Mouse (Mus musculus): ENCODE results near the gene Git1.

Git1 gene

GRCm38 (mm10) chr11:77493512-77494343 lies at the start of gene Git1:
TSS of gene Git1 (plus strand) at chr11:77493562.
- peak; percentile 46 to 59 for DNase-seq (ENCODE audit: low spot score in 2 of 2)

- DNase-seq (ENCODE audit: low spot score in 2 of 2): no peak
Measured at GRCm38 (mm10) chr11:77444939-77445338, 48.4 kb upstream of the Git1 start.

- DNase-seq (ENCODE audit: low spot score in 2 of 2): peak in 1 of 2 experiments; percentile 42
Measured at GRCm38 (mm10) chr11:77446628-77447041, 46.7 kb upstream of the Git1 start.

GRCm38 (mm10) chr11:77449224-77449623 lies 44.1 kb upstream of the Git1 start:
- DNase-seq (ENCODE audit: low spot score in 2 of 2): no peak

GRCm38 (mm10) chr11:77451670-77452069 lies 41.7 kb upstream of the Git1 start:
- no peak for DNase-seq (ENCODE audit: low spot score in 2 of 2)

GRCm38 (mm10) chr11:77453388-77453787 lies 40.0 kb upstream of the Git1 start:
- no peak for DNase-seq (ENCODE audit: low spot score in 2 of 2)

- no peak for DNase-seq (ENCODE audit: low spot score in 2 of 2)
Measured at GRCm38 (mm10) chr11:77455770-77456510, 37.4 kb upstream of the Git1 start.

- DNase-seq (ENCODE audit: low spot score in 2 of 2): no peak
Measured at GRCm38 (mm10) chr11:77456866-77457265, 36.5 kb upstream of the Git1 start.

GRCm38 (mm10) chr11:77461856-77462255 lies 31.5 kb upstream of the Git1 start:
- DNase-seq (ENCODE audit: low spot score in 2 of 2): no peak

GRCm38 (mm10) chr11:77462283-77463100 lies 30.9 kb upstream of the Git1 start, which contains the start of gene Coro6:
TSS of gene Coro6 (plus strand) at chr11:77462411.
- DNase-seq (ENCODE audit: low spot score in 2 of 2): no peak

GRCm38 (mm10) chr11:77463101-77463445 lies 30.3 kb upstream of the Git1 start:
- DNase-seq (ENCODE audit: low spot score in 2 of 2): no peak

GRCm38 (mm10) chr11:77463786-77464185 lies 29.6 kb upstream of the Git1 start:
- DNase-seq (ENCODE audit: low spot score in 2 of 2): no peak

- no peak for DNase-seq (ENCODE audit: low spot score in 2 of 2)
Measured at GRCm38 (mm10) chr11:77464684-77465083, 28.7 kb upstream of the Git1 start.

GRCm38 (mm10) chr11:77465111-77465510 lies 28.3 kb upstream of the Git1 start:
- no peak for DNase-seq (ENCODE audit: low spot score in 2 of 2)

GRCm38 (mm10) chr11:77466544-77466943 lies 26.8 kb upstream of the Git1 start:
- no peak for DNase-seq (ENCODE audit: low spot score in 2 of 2)

- DNase-seq (ENCODE audit: low spot score in 2 of 2): peak in 1 of 2 experiments; percentile 60
Measured at GRCm38 (mm10) chr11:77467157-77467556, 26.2 kb upstream of the Git1 start.

- peak; percentile 64 to 72 for DNase-seq (ENCODE audit: low spot score in 2 of 2)
Measured at GRCm38 (mm10) chr11:77467784-77468183, 25.6 kb upstream of the Git1 start.

- no peak for DNase-seq (ENCODE audit: low spot score in 2 of 2)
Measured at GRCm38 (mm10) chr11:77468397-77468796, 25.0 kb upstream of the Git1 start.

GRCm38 (mm10) chr11:77471407-77471806 lies 22.0 kb upstream of the Git1 start:
- no peak for DNase-seq (ENCODE audit: low spot score in 2 of 2)

- DNase-seq (ENCODE audit: low spot score in 2 of 2): no peak
Measured at GRCm38 (mm10) chr11:77472775-77473174, 20.6 kb upstream of the Git1 start.

- no peak for DNase-seq (ENCODE audit: low spot score in 2 of 2)
Measured at GRCm38 (mm10) chr11:77476216-77476615, 17.1 kb upstream of the Git1 start.

GRCm38 (mm10) chr11:77476895-77477294 lies 16.5 kb upstream of the Git1 start:
- DNase-seq (ENCODE audit: low spot score in 2 of 2): no peak
